24 mouse cellular contexts compared by ENCODE assay signal in genomic region chr3:58173821-58174220, GRCm38 (mm10).
"Had no signal": no experiment of that assay in that cellular context is flagged by ENCODE, and none has a peak within 500 bp of the region (broad histone marks: within the 10 kb centered on the region; RNA-seq: fewer than 3 reads in every experiment).

No protein-coding gene starts in this region.

- H3K4me3 ChIP-seq: gastrocnemius, adult 2 months; heart, embryonic 10.5 days; heart, embryonic 12.5 days; hindbrain, embryonic 10.5 days; hindbrain, embryonic 12.5 days; intestine, embryonic 15.5 days; left cerebral cortex, adult 2 months; limb, embryonic 13.5 days; limb, embryonic 15.5 days; liver, embryonic 12.5 days had no signal

- H3K27me3 ChIP-seq: heart, embryonic 12.5 days; hindbrain, embryonic 12.5 days; intestine, embryonic 15.5 days; limb, embryonic 13.5 days; limb, embryonic 15.5 days; liver, embryonic 12.5 days had no signal

- H3K4me2 ChIP-seq: heart, embryonic 12.5 days; hindbrain, embryonic 12.5 days; hindbrain, embryonic 14.5 days; intestine, embryonic 15.5 days; limb, embryonic 13.5 days; limb, embryonic 15.5 days; liver, embryonic 12.5 days had no signal

- DNase-seq: gastrocnemius, adult 2 months; gastrocnemius, postnatal 10 days; gastrocnemius, postnatal 25 days; heart, adult 18-20 months; heart, postnatal 10 days; heart, postnatal 4 days; kidney, adult 18-20 months; kidney, adult 8-10 months; kidney, postnatal 25 days; kidney, postnatal 4 days had no signal

- ATAC-seq: hindbrain, embryonic 16.5 days; inflammation-experienced regulatory T-cells, adult 6 months; intestine, embryonic 15.5 days; intestine, postnatal 0 days; liver, embryonic 12.5 days had no signal

- H3K9ac ChIP-seq: heart, embryonic 12.5 days; hindbrain, embryonic 12.5 days; hindbrain, embryonic 14.5 days; intestine, embryonic 15.5 days; limb, embryonic 13.5 days; limb, embryonic 15.5 days; liver, embryonic 12.5 days; liver, embryonic 14.5 days had no signal

- H3K9me3 ChIP-seq: heart, embryonic 10.5 days; heart, embryonic 12.5 days; hindbrain, embryonic 10.5 days; hindbrain, embryonic 12.5 days; intestine, embryonic 15.5 days; limb, embryonic 13.5 days; limb, embryonic 15.5 days; liver, embryonic 12.5 days had no signal

- H3K4me1 ChIP-seq: heart, embryonic 10.5 days; heart, embryonic 12.5 days; hindbrain, embryonic 10.5 days; hindbrain, embryonic 12.5 days; intestine, embryonic 15.5 days; limb, embryonic 15.5 days; liver, embryonic 12.5 days had no signal

- H3K27ac ChIP-seq: gastrocnemius, adult 2 months; heart, embryonic 10.5 days; hindbrain, embryonic 10.5 days; hindbrain, embryonic 12.5 days; hindbrain, embryonic 14.5 days; intestine, embryonic 15.5 days; left cerebral cortex, adult 2 months; limb, embryonic 13.5 days; limb, embryonic 15.5 days; liver, embryonic 12.5 days; liver, embryonic 14.5 days had no signal

- H3K36me3 ChIP-seq: heart, embryonic 10.5 days; heart, embryonic 12.5 days; hindbrain, embryonic 10.5 days; hindbrain, embryonic 12.5 days; intestine, embryonic 15.5 days; limb, embryonic 13.5 days; limb, embryonic 15.5 days; liver, embryonic 12.5 days had no signal
